Mouse (Mus musculus) hindlimb bud, embryonic 11.5 days (tissue): Measurements from ENCODE around the gene Tenm2.

Experiments used
- DNase-seq: peaks from one replicate; pipeline ENCODE4 v3.0.0-alpha.2; 2012; ENCODE audit warnings: low read depth, low spot score; ENCODE audit errors: extremely low spot score

Tenm2 gene

DNA sequence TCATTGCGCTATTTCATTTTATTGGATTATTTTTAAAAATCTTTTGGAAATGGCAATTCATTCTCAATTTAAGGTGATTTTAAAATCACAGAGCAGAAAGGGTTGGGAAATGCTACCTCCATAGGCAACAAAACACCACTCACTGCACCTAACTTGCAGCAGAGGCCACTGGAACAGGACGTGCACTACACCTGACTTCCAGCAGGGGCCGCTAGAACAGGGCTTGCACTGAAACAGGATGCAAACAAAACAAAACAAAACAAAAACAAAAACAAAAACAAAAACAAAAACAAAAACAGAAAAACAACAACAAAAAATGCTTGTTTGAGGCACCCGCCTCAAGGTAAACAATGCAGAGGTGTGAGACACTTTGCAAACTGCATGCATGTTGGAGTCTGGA, 324.4 kb downstream of the Tenm2 start:
- DNase-seq, result peak; percentile 6

DNA sequence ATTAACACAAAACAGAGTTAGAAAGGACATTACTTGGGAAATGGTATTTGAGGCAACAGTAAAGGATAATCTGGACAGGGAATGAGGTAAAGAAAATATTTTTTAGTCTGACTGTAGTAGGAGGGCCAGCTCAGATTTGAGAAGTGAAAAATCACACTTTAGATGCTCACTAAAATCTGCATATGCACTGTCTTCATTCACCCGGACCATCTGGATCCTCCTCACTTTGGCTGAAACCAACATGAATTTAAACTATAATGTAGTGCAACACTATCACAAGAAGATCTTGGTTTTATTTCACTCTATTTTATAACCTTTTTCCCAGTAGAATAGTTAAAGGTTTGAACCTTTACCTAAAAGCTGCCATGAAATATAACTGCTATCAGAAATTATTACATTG, 326.7 kb downstream of the Tenm2 start:
- DNase-seq, result no peak

DNA sequence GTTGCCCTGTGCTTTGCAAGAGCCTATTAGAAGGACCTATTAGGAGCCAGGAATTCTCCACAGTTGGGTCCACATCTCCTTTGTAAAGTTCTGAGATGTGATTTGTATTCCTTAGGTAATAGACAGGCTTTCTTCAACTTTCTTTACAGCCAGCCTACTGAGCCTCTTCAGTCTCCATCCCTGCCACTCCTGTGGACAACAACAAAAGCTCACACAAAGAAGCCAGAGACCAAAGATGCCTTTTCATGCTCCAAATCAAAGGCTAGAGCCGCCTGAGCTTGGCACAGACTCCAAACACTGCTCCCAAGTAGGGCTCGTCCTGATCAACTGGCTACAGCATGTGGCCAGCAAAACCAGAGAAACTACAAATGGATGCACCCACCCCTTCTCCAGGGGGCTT, 333.5 kb downstream of the Tenm2 start:
- DNase-seq, result no peak

DNA sequence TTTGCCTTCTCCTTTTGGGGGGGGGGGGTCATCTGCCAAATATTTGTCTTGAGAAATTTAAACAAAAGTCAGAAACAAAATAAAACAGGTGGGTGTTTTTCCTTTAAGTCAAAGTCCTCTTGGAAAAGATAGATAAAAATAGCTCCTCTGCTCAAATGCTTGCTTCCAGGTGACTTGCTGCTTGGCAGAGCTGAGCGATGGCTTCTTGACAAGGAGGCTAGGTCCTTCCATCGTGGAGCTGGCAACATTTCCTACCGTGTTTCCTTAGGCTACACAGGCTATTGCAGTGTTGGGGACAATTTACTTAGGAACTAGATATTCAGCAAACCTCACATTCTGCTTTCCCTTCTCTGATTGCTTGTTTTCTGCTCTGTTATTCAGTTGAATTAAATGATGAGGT, 342.7 kb downstream of the Tenm2 start:
- DNase-seq, result no peak

- DNase-seq, result no peak
Observed at GRCm38 (mm10) chr11:36891106-36891505, 344.7 kb downstream of the Tenm2 start.

- DNase-seq, result no peak
Observed at GRCm38 (mm10) chr11:36887490-36887889, 348.3 kb downstream of the Tenm2 start.

DNA sequence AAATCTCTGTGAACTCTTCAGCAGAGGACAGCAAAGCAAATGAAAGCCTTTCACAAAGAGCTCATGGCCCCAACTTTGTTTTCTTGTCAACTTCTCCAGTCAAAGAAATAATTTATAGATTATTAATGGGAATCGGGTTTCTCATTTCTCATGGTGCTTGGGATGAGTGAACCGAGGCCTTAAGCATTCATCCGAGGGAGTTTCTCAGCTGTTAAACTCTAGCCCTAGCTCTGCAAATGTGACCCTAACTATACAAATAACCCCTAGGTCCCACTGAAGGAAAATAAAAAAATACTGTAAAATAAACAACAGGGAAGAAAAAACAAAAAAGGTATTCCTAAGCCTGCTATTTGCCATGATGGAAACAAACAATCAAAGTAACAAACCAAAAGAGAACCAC, 349.6 kb downstream of the Tenm2 start:
- DNase-seq, result no peak

- no peak for DNase-seq
Observed at GRCm38 (mm10) chr11:36872961-36873360, 362.8 kb downstream of the Tenm2 start.

GRCm38 (mm10) chr11:36870548-36870947, 365.2 kb downstream of the Tenm2 start:
- DNase-seq, result no peak

GRCm38 (mm10) chr11:36851690-36852089, 384.1 kb downstream of the Tenm2 start:
- DNase-seq, result no peak

DNA sequence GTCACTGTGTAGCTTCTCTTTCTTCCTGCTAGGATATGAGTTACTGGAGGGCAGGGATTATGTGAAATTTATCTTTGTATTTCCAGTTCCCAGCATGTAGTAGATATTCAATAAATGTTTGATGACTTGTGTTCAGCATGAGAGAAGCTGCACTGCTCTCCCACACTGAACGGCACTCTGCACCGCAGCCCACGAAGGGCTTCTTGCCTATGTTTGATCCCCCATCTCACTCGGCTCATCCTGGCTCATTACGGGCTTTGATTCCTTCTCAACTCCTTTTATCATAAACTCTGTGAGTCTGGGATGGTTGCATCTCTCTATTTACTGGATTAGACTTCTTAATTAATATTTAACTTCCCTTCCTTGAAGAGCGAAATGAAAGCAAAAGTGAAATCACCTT, 388.3 kb downstream of the Tenm2 start:
- DNase-seq, result no peak

GRCm38 (mm10) chr11:36832855-36833254, 402.9 kb downstream of the Tenm2 start:
- DNase-seq, result no peak

DNA sequence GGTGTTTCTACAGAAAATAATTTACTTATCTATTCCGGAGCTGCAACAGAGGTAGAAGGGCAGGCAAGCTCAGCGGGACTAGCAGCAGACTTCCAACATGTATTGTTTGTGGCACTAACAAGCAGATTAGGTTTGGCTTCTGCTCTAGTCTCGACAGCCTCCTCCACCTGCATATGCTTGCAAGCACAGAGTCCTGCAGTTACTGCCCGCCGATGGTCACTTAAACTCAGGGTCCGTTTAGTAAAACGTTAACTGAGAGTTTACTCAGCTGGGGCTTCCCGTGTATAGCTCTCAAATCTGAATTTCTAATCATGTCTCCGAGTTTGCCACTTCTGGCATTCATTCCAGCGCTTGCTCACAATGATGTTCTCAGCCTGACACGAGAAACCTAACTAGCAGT, 404.3 kb downstream of the Tenm2 start:
- DNase-seq, result no peak

DNA sequence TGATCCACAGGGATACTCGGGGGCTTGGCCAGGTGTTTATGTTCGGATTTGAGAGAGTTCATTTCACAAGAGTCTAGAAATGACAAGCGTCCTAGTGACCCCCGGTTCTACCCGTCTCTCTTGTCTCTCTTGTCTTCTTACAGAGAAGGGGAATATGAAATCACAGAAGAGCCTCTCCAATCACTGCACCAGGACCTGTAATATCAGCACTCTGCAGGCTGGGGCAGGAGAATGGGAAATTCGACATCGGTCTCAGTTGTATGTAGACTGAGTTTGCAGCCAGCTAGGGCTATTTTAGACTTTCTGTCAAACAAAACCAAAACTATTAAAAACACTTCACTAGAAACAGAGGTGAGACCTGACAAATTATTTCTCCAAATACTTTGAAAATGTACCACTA, 411.1 kb downstream of the Tenm2 start:
- DNase-seq, result no peak

DNA sequence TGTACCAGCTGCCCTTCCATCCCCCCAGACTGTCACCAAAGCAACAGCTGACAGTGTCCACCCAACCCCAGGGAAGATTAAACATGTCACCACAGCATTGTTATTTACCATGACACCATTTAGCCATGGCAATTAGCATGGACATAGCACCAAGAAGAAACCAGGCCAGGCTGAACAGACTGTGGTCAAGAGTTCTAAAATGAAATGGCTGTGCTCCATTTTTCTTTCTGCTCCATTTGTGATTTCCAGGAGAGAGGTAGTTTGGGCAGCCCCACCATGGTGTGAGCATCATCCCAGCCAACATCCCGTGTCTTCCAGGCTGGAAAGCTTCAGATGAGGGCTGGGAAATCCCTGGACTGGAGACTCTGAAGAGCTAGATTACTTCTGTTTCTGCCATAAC, 431.1 kb downstream of the Tenm2 start:
- DNase-seq, result no peak

DNA sequence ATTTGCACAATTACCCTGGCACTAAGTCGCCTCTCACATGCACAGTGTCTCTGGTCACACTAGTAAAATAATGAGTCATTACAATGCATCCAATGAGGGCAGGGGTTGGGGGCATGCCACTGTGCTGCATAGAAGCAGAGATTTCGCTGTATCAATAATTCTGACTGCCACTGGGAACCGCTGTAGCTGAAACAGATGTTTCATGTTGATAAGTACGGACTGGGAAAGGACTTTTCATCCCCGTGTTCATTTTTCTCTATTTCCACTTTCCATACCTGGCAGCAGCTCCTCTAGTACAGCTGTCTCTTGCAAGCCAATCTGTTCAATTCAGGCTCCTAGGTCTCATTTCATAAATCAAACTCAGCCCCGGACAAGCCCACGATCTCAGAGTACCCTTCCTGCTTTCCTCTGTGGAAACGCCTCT, 433.5 kb downstream of the Tenm2 start:
- no peak for DNase-seq

DNA sequence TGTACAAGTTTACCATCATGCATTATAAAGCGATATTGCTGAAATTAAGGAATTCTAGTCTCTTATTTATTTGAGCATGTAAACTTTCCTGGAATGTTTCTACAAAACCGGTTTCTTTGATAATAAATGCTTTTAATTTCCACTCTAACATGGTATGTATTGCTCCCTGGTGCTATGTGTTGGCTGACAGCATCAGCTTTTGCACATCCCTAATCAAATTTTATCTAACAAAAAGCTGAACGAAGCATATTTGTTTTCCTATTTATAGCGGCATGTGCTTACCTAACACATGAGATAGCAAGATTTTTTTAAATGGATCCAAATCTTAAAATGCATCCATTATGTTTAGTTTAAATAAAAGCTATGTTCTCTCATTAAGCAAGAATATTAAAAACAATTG, 434.1 kb downstream of the Tenm2 start:
- DNase-seq, result no peak

DNA sequence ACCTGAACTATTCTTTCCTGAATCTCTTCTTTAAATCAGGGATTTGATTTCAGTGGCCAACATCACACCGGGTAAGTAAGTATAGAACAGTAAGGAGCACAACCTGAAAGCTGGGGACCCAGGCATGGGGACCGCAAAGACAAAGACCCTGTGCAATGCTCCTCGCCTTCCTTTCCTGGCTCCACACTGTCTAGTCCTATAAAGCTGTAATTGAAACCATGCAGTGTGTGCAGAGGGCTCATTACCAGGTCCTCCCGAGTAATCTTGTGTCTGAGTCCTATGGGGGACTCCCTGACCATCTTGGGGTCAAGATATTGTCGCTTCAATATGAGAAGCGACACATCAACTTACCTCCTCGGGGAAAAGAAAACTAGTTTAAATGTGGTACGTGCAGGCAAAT, 436.4 kb downstream of the Tenm2 start:
- no peak for DNase-seq

- no peak for DNase-seq
Observed at GRCm38 (mm10) chr11:36758009-36758408, 477.8 kb downstream of the Tenm2 start.

DNA sequence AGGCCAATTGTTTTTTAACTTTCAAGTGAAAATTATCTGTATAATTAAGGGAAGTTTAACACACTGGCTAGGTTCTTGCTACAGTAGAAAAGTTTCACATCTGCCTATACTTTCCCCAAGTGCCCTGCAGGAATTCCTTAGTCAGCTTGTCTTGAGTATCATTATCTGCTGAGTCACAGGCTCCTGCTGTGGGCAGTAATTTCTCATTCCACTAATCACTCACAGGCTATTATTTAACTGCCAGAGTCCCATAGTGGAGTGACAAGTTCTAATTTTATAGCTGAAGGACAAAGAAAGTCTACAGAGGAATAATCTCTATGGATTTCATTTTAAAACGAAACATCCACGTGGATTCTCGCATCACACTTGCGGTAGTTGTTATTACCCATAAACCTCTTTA, 489.5 kb downstream of the Tenm2 start:
- DNase-seq, result no peak

GRCm38 (mm10) chr11:36727800-36728199, 508.0 kb downstream of the Tenm2 start:
- no peak for DNase-seq

DNA sequence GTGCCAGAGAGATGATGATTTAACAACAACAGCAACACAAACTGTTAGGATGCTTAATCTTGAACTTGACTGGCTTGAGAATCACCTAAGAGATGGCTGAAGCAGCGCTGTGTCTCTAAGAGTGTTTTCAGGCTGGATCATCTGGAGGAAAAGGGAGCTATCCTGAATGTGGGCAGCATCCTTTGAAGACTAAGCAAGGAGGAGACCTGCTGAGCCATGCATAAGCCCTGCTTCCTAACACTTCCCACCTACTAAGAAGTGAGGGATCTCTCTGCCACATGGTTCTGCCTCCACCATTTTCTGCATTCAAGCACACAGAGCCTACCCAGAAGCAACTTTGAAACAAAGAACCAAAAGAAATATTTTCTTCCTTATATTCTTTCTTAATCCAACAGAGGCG, 532.9 kb downstream of the Tenm2 start:
- no peak for DNase-seq

GRCm38 (mm10) chr11:36700951-36701350, 534.8 kb downstream of the Tenm2 start:
- DNase-seq, result no peak

DNA sequence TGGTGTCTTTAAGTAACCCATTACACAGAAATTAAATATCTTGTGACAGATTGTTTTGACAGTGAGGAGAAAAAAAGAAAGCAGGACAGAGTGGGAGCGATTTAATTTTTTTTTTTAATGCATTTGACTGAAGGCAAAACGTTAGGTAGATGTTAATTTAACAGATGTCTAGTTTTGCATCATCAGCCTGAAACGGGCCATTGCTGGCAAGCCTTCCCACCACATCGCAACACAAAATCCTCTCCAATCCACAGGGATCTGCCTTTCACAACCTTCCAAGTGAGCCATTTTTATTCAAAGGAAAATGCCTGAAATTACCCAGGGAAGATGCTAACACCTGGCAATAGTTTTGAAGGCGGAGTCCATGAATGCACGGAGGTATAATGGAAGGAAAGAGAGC, 535.6 kb downstream of the Tenm2 start:
- no peak for DNase-seq
